Mouse (Mus musculus) MEL (cell line): ENCODE results near the gene Psmb10.
A peak's percentile ranks its signal among the peaks of the same experiment; 100 is the strongest.

Experiments
- CHD2 ChIP-seq: IDR thresholded peaks from 2 replicates; pipeline ENCODE4 v1.6.1; 2011; ENCODE audit warnings: low read length, improper control_type of control experiment
- CTCF ChIP-seq, 3 experiments: IDR thresholded peaks in 2 of 3; conservative IDR thresholded peaks in 1 of 3; 2 replicates each; pipeline ENCODE4 v1.5.1; 2011 to 2012; ENCODE audit warnings: low read length in 3 of 3, low read depth in 2 of 3, mild to moderate bottlenecking in 2 of 3, improper control_type of control experiment in 1 of 3, inconsistent platforms in 1 of 3, mixed read lengths in 1 of 3, moderate library complexity in 1 of 3; ENCODE audit not compliant: control insufficient read depth in 1 of 3, insufficient read depth in 1 of 3, poor library complexity in 1 of 3, severe bottlenecking in 1 of 3
- GATA1 ChIP-seq: IDR thresholded peaks from 2 replicates; pipeline ENCODE4 v1.6.1; 2011; ENCODE audit warnings: low read depth, low read length, improper control_type of control experiment
- MAZ ChIP-seq: IDR thresholded peaks from 2 replicates; pipeline ENCODE4 v1.6.1; 2012; ENCODE audit warnings: low read depth, mild to moderate bottlenecking, inconsistent platforms, low read length, improper control_type of control experiment
- NELFE ChIP-seq: IDR thresholded peaks from 2 replicates; pipeline ENCODE4 v1.6.1; 2011; ENCODE audit warnings: low read depth, low read length, improper control_type of control experiment
- NRF1 ChIP-seq: IDR thresholded peaks from 2 replicates; pipeline ENCODE4 v1.6.1; 2014; ENCODE audit warnings: low read depth, mild to moderate bottlenecking, inconsistent platforms, low read length, improper control_type of control experiment, moderate library complexity; ENCODE audit not compliant: poor library complexity, insufficient read depth, severe bottlenecking
- TCF12 ChIP-seq: IDR thresholded peaks from 2 replicates; pipeline ENCODE4 v1.6.1; 2014; ENCODE audit warnings: low read depth, mild to moderate bottlenecking, inconsistent platforms, low read length, improper control_type of control experiment, moderate library complexity
- UBTF ChIP-seq: IDR thresholded peaks from 2 replicates; pipeline ENCODE4 v1.6.1; 2012; ENCODE audit warnings: low read depth, mild to moderate bottlenecking, inconsistent platforms, low read length, improper control_type of control experiment, moderate library complexity, borderline replicate concordance; ENCODE audit not compliant: insufficient read depth
- USF1 ChIP-seq: IDR thresholded peaks from 2 replicates; pipeline ENCODE4 v1.6.1; 2014; ENCODE audit warnings: low read depth, mild to moderate bottlenecking, inconsistent platforms, low read length, improper control_type of control experiment, moderate library complexity
- USF2 ChIP-seq, 2 experiments: IDR thresholded peaks; 2 replicates each; pipeline ENCODE4 v1.6.1; 2011 to 2012; ENCODE audit warnings: improper control_type of control experiment in 2 of 2, low read length in 2 of 2, borderline replicate concordance in 1 of 2, inconsistent platforms in 1 of 2, low read depth in 1 of 2, mild to moderate bottlenecking in 1 of 2; ENCODE audit not compliant: insufficient read depth in 1 of 2
- ZC3H11A ChIP-seq: IDR thresholded peaks from 2 replicates; pipeline ENCODE4 v1.6.1; 2012; ENCODE audit warnings: low read depth, mild to moderate bottlenecking, inconsistent platforms, low read length, improper control_type of control experiment

DNA sequence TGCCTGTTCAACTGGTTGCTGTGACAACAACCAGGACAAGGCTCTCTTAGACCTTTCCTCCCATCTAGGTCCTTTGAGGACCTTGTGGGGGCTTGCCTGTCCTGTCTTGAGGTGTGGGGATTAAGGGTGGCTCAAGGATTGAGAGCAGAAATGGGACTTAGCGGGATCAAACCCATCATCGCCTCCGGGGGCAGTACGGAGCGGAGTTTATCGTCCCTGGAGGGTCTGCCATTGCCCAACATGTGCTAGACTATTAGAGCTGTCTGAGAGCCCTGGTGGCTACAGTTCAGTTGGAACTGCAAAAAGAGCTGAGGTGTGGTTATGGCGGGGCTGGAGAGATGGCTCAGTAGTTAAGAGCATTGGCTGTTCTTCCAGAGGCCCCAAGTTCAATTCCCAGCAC is 37.1 kb upstream of the Psmb10 start:
- TF ChIP-seq GATA1 (no peak), CHD2 (no peak), USF1 (no peak), NRF1 (no peak), UBTF (no peak), USF2 (IDR thresholded peaks at IDR 0.05; ENCODE audit: borderline replicate concordance in 1 of 2, insufficient read depth in 1 of 2, low read depth in 1 of 2, low read length in 2 of 2) (no peak), ZC3H11A (no peak), NELFE (no peak), TCF12 (no peak), MAZ (no peak), CTCF (IDR thresholded peaks at IDR 0.05 in 2 of 3, conservative IDR thresholded peaks at IDR 0.05 in 1 of 3; ENCODE audit: control insufficient read depth in 1 of 3, insufficient read depth in 1 of 3, low read depth in 2 of 3, low read length in 3 of 3, poor library complexity in 1 of 3, severe bottlenecking in 1 of 3) (peak; percentile 14 to 49 (median 30); a peak in 5 of 6 replicates)
